Mouse (Mus musculus) forebrain, embryonic 13.5 days (tissue): ENCODE results near the gene Timm9. TPM values are rescaled to one million over a fixed set of nuclear protein-coding genes. Genes with fewer than 3 reads are reported as not detected.

Source experiments
- ATAC-seq: fragments of 200-750 bp; cut with Nextera tagmentation; 2 replicates; pipeline ENCODE4 v1.8.0; 2017
- H3K27ac ChIP-seq: fragments of 300-500 bp; sonication (generic); 2 replicates; pipeline ENCODE4 v1.5.1; 2015; ENCODE audit warnings: inconsistent platforms, mild to moderate bottlenecking, moderate library complexity
- H3K27me3 ChIP-seq: fragments of 300-500 bp; sonication (generic); 2 replicates; pipeline ENCODE4 v1.6.1; 2015; ENCODE audit warnings: mild to moderate bottlenecking, inconsistent platforms
- H3K36me3 ChIP-seq: fragments of 300-500 bp; sonication (generic); 2 replicates; pipeline ENCODE4 v1.6.1; 2015; ENCODE audit warnings: mild to moderate bottlenecking, inconsistent platforms; ENCODE audit not compliant: poor library complexity, severe bottlenecking
- H3K4me1 ChIP-seq: fragments of 300-500 bp; sonication (generic); 2 replicates; pipeline ENCODE4 v1.6.1; 2015; ENCODE audit warnings: inconsistent platforms
- H3K4me2 ChIP-seq: fragments of 300-500 bp; sonication (generic); 2 replicates; pipeline ENCODE4 v1.6.1; 2015; ENCODE audit warnings: inconsistent platforms, mild to moderate bottlenecking, moderate library complexity
- H3K4me3 ChIP-seq: fragments of 300-500 bp; sonication (generic); 2 replicates; pipeline ENCODE4 v1.5.1; 2015; ENCODE audit warnings: mild to moderate bottlenecking, inconsistent platforms
- H3K9ac ChIP-seq: fragments of 300-500 bp; sonication (generic); 2 replicates; pipeline ENCODE4 v1.6.1; 2015; ENCODE audit warnings: mild to moderate bottlenecking, inconsistent platforms
- H3K9me3 ChIP-seq: fragments of 300-500 bp; sonication (generic); replicated peaks from 2 replicates; pipeline ENCODE4 v1.6.1; 2016; ENCODE audit warnings: inconsistent platforms
- WGBS: fragments of 180-500 bp; shearing (Covaris S2); methylation state at CpG from one replicate; pipeline ENCODE4 v1.1.7; 2015; 5-methylcytosine and 5-hydroxymethylcytosine counted together
- polyA plus RNA-seq: library from polyadenylated mRNA; unstranded; fragments of >200 nt; fragmentation: Nextera tagmentation; extraction: Ambion mirVana; gene quantifications from 2 replicates; pipeline ENCODE4 v1.2.1, GENCODE M21; 2015

Timm9 gene
- polyA plus RNA-seq, 1 experiment from 2014 or later = 85.3 TPM

- Histone ChIP-seq H3K36me3 (peaks cover 27% of the 10 kb centered on the region), H3K9me3 (no peaks in the 10 kb centered on the region), H3K4me1 (no peaks in the 10 kb centered on the region), H3K4me3 (no peak overlapping the region), H3K27ac (no peak overlapping the region), H3K9ac (no peak overlapping the region), H3K27me3 (no peaks in the 10 kb centered on the region), H3K4me2 (no peak overlapping the region)
- WGBS = 93% methylated on average over 8 of the region's 8 CpGs
- ATAC-seq = no peak
Measured at GRCm38 (mm10) chr12:71086331-71086730, 50.2 kb downstream of the Timm9 start.

Other genes starting within 250 kb of the Timm9 start
- gene Actr10, start 198.8 kb downstream of the Timm9 start, polyA plus RNA-seq = 272 and 281 TPM in 2 replicates
- gene Psma3, start 162.1 kb downstream of the Timm9 start, polyA plus RNA-seq = 640 and 646 TPM in 2 replicates
- 51.1 and 52.0 TPM in 2 replicates for gene Arid4a, start 120.7 kb downstream of the Timm9 start, polyA plus RNA-seq
- not detected in 2 replicates for gene Tomm20l, start 25.3 kb downstream of the Timm9 start, polyA plus RNA-seq
- 23.9 and 24.5 TPM in 2 replicates for gene 2700049A03Rik, start 164 bp upstream of the Timm9 start, polyA plus RNA-seq
- 22.4 and 26.0 TPM in 2 replicates for gene Dact1, start 173.2 kb upstream of the Timm9 start, polyA plus RNA-seq